Mouse (Mus musculus): ENCODE results near the gene Tmem86b. TPM values are rescaled to one million over a fixed set of nuclear protein-coding genes. Genes with fewer than 3 reads are reported as not detected.

Tmem86b gene
- total and polyA plus RNA-seq, 3 experiments = 4.3 to 10.6 (median 5.9) TPM

- Histone ChIP-seq H3K27me3 (replicated peaks) (no peaks in the 10 kb centered on the region), H3K4me3 (replicated peaks in 1 of 3; ENCODE audit: low read depth in 2 of 3, low read length in 2 of 3, poor library complexity in 1 of 3) (no peak overlapping the region), H3K9ac (ENCODE audit: insufficient read depth, low read depth) (no peak overlapping the region), H3K79me2 (replicated peaks; ENCODE audit: control insufficient read depth, extremely low read depth, insufficient read depth, poor library complexity, severe bottlenecking) (no peaks in the 10 kb centered on the region), H3K4me1 (ENCODE audit: control insufficient read depth in 1 of 2, insufficient read depth in 2 of 2) (no peaks in the 10 kb centered on the region), H3K9me3 (replicated peaks; ENCODE audit: low read length) (no peaks in the 10 kb centered on the region), H3K4me2 (ENCODE audit: insufficient read depth, low read depth, poor library complexity, severe bottlenecking) (no peak overlapping the region), H3K27ac (ENCODE audit: insufficient read depth, low read depth) (no peak overlapping the region), H3K36me3 (replicated peaks in 1 of 2; ENCODE audit: control insufficient read depth in 1 of 2, insufficient read depth in 1 of 2, low read length in 1 of 2) (peaks cover 67 to 88% of the 10 kb centered on the region in 2 experiments)
- dilution Hi-C loops (cut with MboI; ENCODE audit: extremely low pct_ligation_motif_present, extremely low pct_unique_long_range_greater_than_20kb, low sequenced_read_pairs) = no loop called here
- in situ Hi-C loops (cut with MboI; ENCODE audit: low pct_ligation_motif_present, low pct_unique_long_range_greater_than_20kb, low sequenced_read_pairs) = no loop called here
- no peak for DNase-seq (ENCODE audit: extremely low read depth)
- TF ChIP-seq RCOR1 (conservative IDR thresholded peaks at IDR 0.05; ENCODE audit: low read depth, low read length) = no peak
- no peak for TF ChIP-seq CTCF (conservative IDR thresholded peaks at IDR 0.05 in 1 of 2, IDR thresholded peaks at IDR 0.05 in 1 of 2; ENCODE audit: low read depth in 2 of 2, low read length in 2 of 2)
- no peak for TF ChIP-seq USF2 (conservative IDR thresholded peaks at IDR 0.05; ENCODE audit: low read depth, low read length)
- no peak for TF ChIP-seq USF1 (IDR thresholded peaks at IDR 0.05; ENCODE audit: low read depth, low read length)
- TF ChIP-seq MYC (IDR thresholded peaks at IDR 0.05; ENCODE audit: low read depth, low read length) = no peak
- no peak for TF ChIP-seq TCF12 (IDR thresholded peaks at IDR 0.05; ENCODE audit: low read depth, low read length)
- no peak for TF ChIP-seq E2F4 (IDR thresholded peaks at IDR 0.05; ENCODE audit: insufficient replicate concordance, low read depth, low read length)
- TF ChIP-seq ZC3H11A (IDR thresholded peaks at IDR 0.05; ENCODE audit: low read depth, low read length) = no peak
These were observed 39.5 kb upstream of the Tmem86b start for GRCm38 (mm10) chr7:4670655-4671255.

DNA sequence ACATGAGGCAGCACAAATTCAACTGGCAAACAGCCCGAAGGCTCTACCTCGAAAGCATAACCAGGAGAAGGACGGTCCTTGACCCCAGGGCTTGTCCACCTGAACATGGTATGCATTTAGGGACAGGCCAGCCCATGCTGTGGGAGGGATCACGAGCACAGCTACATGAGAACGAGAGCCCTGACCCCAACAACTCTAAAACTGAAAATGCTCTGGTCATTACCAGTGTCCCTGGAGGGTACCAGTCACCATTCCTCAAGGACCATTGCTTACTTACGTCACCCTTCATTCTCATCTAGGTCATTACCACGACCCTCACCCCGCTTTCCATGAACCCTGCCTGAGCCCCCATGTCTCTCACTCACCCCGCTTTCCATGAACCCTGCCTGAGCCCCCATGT, 37.9 kb upstream of the Tmem86b start:
- no peak for TF ChIP-seq POLR2AphosphoS2 (IDR thresholded peaks at IDR 0.05; ENCODE audit: low read depth, low read length)
- no peak overlapping the region for H3K27ac ChIP-seq (ENCODE audit: insufficient read depth, low read depth)
- H3K36me3 ChIP-seq (replicated peaks in 1 of 2; ENCODE audit: control insufficient read depth in 1 of 2, insufficient read depth in 1 of 2, low read length in 1 of 2) = peaks cover 65 to 87% of the 10 kb centered on the region in 2 experiments
- dilution Hi-C loops (cut with MboI; ENCODE audit: extremely low pct_ligation_motif_present, extremely low pct_unique_long_range_greater_than_20kb, low sequenced_read_pairs) = no loop called here
- no peak for DNase-seq (ENCODE audit: extremely low read depth)
- H3K27me3 ChIP-seq (replicated peaks) = no peaks in the 10 kb centered on the region
- no peak overlapping the region for H3K4me2 ChIP-seq (ENCODE audit: insufficient read depth, low read depth, poor library complexity, severe bottlenecking)
- H3K9me3 ChIP-seq (replicated peaks; ENCODE audit: low read length) = no peaks in the 10 kb centered on the region
- peaks cover 7 to 10% of the 10 kb centered on the region in 2 experiments for H3K4me1 ChIP-seq (ENCODE audit: control insufficient read depth in 1 of 2, insufficient read depth in 2 of 2)
- in situ Hi-C loops (cut with MboI; ENCODE audit: low pct_ligation_motif_present, low pct_unique_long_range_greater_than_20kb, low sequenced_read_pairs) = no loop called here
- H3K4me3 ChIP-seq (replicated peaks in 1 of 3; ENCODE audit: low read depth in 2 of 3, low read length in 2 of 3, poor library complexity in 1 of 3) = no peak overlapping the region
- no peak overlapping the region for H3K9ac ChIP-seq (ENCODE audit: insufficient read depth, low read depth)
- H3K79me2 ChIP-seq (replicated peaks; ENCODE audit: control insufficient read depth, extremely low read depth, insufficient read depth, poor library complexity, severe bottlenecking) = no peaks in the 10 kb centered on the region; the same call in 1 of the 2 replicates

DNA sequence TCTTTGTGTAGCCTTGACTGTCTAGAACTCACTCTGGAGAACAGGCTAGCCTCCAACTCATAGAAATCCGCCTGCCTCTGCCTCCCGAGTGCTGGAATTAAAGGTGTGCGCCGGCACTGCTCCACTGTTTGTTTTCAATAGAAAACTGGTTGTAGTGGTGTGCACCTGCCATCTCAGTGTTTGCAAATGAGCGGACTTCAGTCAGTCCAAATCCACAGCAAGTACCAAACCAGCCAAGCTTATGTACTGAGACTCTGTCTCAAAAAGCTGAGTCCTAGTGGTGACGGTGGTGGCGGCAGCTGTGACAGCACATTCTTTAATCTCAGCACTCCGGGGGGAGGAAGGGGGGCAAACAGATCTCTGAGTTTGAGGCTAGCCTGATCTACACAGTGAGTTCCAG, 37.3 kb upstream of the Tmem86b start:
- TF ChIP-seq ELF1 (IDR thresholded peaks at IDR 0.05; ENCODE audit: low read depth, low read length) = no peak
- TF ChIP-seq ZKSCAN1 (IDR thresholded peaks at IDR 0.05; ENCODE audit: borderline replicate concordance, low read depth, low read length) = no peak
- TF ChIP-seq IRF4 (IDR thresholded peaks at IDR 0.05; ENCODE audit: low read depth, low read length) = no peak
- no peak for TF ChIP-seq POLR2A (IDR thresholded peaks at IDR 0.05; ENCODE audit: low read depth, low read length)
- no peak for TF ChIP-seq MAZ (IDR thresholded peaks at IDR 0.05; ENCODE audit: low read depth, low read length)
- TF ChIP-seq USF1 (IDR thresholded peaks at IDR 0.05; ENCODE audit: low read depth, low read length) = no peak
- TF ChIP-seq NELFE (IDR thresholded peaks at IDR 0.05; ENCODE audit: low read depth, low read length) = no peak

More for the DNA sequence above, 37.3 kb upstream of the Tmem86b start:
- no peak for DNase-seq (ENCODE audit: extremely low read depth)
- Histone ChIP-seq H3K9ac (ENCODE audit: insufficient read depth, low read depth) (no peak overlapping the region), H3K79me2 (replicated peaks; ENCODE audit: control insufficient read depth, extremely low read depth, insufficient read depth, poor library complexity, severe bottlenecking) (no peaks in the 10 kb centered on the region; the same call in 1 of the 2 replicates), H3K27me3 (replicated peaks) (no peaks in the 10 kb centered on the region), H3K4me2 (ENCODE audit: insufficient read depth, low read depth, poor library complexity, severe bottlenecking) (no peak overlapping the region), H3K9me3 (replicated peaks; ENCODE audit: low read length) (no peaks in the 10 kb centered on the region), H3K4me1 (ENCODE audit: control insufficient read depth in 1 of 2, insufficient read depth in 2 of 2) (peaks cover 11 to 14% of the 10 kb centered on the region in 2 experiments), H3K4me3 (replicated peaks in 1 of 3; ENCODE audit: low read depth in 2 of 3, low read length in 2 of 3, poor library complexity in 1 of 3) (no peak overlapping the region), H3K36me3 (replicated peaks in 1 of 2; ENCODE audit: control insufficient read depth in 1 of 2, insufficient read depth in 1 of 2, low read length in 1 of 2) (peaks cover 64 to 83% of the 10 kb centered on the region in 2 experiments), H3K27ac (ENCODE audit: insufficient read depth, low read depth) (no peak overlapping the region)
- in situ Hi-C loops (cut with MboI; ENCODE audit: low pct_ligation_motif_present, low pct_unique_long_range_greater_than_20kb, low sequenced_read_pairs) = no loop called here
- dilution Hi-C loops (cut with MboI; ENCODE audit: extremely low pct_ligation_motif_present, extremely low pct_unique_long_range_greater_than_20kb, low sequenced_read_pairs) = no loop called here

Measured in CH12.LX (cell line).